24 mouse cellular contexts compared by ENCODE assay signal in the genomic region with DNA sequence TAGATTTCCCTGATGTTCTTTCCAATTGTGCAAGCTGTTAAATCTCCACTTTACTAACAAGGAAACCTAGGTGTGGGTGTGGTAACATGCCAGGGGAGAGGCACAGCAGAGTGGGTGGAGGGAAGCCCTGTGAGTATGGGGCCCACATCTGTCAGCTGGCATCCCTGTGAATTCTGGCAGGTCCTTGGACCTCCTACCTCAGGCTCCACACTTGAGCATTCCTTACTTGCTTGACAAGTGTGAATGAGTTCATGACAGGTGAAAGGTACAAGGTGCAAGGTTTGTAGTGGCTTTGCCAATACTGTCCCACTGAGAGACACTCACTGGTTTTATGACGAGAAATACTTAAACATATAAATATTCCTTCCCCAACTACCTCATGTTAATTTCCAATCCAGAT. TPM values are rescaled to one million over a fixed set of nuclear protein-coding genes. Genes with fewer than 3 reads are reported as not detected.
"Had no signal": no experiment of that assay in that cellular context is flagged by ENCODE, and none has a peak within 500 bp of the region (broad histone marks: within the 10 kb centered on the region; RNA-seq: fewer than 3 reads in every experiment).

No protein-coding gene starts in this region.

- H3K27me3 ChIP-seq: liver, embryonic 13.5 days; midbrain, embryonic 12.5 days had no signal

- H3K4me2 ChIP-seq: kidney, embryonic 15.5 days; liver, embryonic 13.5 days; midbrain, embryonic 12.5 days had no signal

- H3K4me3 ChIP-seq: kidney, embryonic 15.5 days; left cerebral cortex, adult 2 months; liver, embryonic 13.5 days; megakaryocyte, embryonic 14.5 days; midbrain, embryonic 12.5 days had no signal

- H3K27ac ChIP-seq: kidney, embryonic 15.5 days; left cerebral cortex, adult 2 months; liver, embryonic 13.5 days; midbrain, embryonic 12.5 days; stomach, postnatal 0 days had no signal

- H3K9ac ChIP-seq: kidney, embryonic 15.5 days; liver, embryonic 13.5 days; midbrain, embryonic 12.5 days had no signal

- H3K9me3 ChIP-seq: kidney, embryonic 15.5 days; liver, embryonic 13.5 days; midbrain, embryonic 12.5 days had no signal

- H3K4me1 ChIP-seq: liver, embryonic 13.5 days had no signal

- DNase-seq: kidney, adult 11 months; kidney, adult 8-10 months; kidney, postnatal 36 days; liver, embryonic 13.5 days; right cerebral cortex, adult 18-20 months; right cerebral cortex, postnatal 14 days; thymus, adult 2 months; thymus, postnatal 14 days; thymus, postnatal 4 days had no signal

- H3K36me3 ChIP-seq: kidney, embryonic 15.5 days; liver, embryonic 13.5 days; midbrain, embryonic 12.5 days had no signal

RNA-seq across cellular contexts. Expression of a gene that starts 4.4 kb away (rescaled TPM):
- total RNA-seq: layer of hippocampus, adult 8-10 months; layer of hippocampus, postnatal 10 days; layer of hippocampus, postnatal 36 days; left cerebral cortex, adult 2 months; left cerebral cortex, postnatal 36 days; liver, adult 2 months had no signal
- polyA plus RNA-seq: liver, adult 2 months; liver, embryonic 13.5 days; liver, embryonic 16.5 days; midbrain, embryonic 12.5 days; midbrain, embryonic 16.5 days; neural tube, embryonic 11.5 days; neural tube, embryonic 14.5 days; stomach, embryonic 14.5 days; thymus, adult 2 months had no signal
